Mouse (Mus musculus) bone marrow macrophage, adult 2 months (primary cell): ENCODE measurements at regions not wholly inside any gene's neighbourhood (a gene's known extent, or its start where the extent isn't known, plus 50 kb on each side); places are given as distances from the start of the nearest gene placed in this dataset.

Experiments
- CTCF ChIP-seq: IDR thresholded peaks from 2 replicates; pipeline ENCODE4 v1.5.1; 2012; ENCODE audit warnings: low read depth, mild to moderate bottlenecking, low read length, moderate library complexity
- POLR2A ChIP-seq: IDR thresholded peaks from 2 replicates; pipeline ENCODE4 v1.6.1; 2012; ENCODE audit warnings: mild to moderate bottlenecking, low read depth, low read length, borderline replicate concordance

- TF ChIP-seq POLR2A (no peak), CTCF (no peak)
Measured at GRCm38 (mm10) chr13:84741231-84741630, 448.0 kb upstream of the Ccnh start.
